Mouse (Mus musculus): ENCODE data around the gene Ercc2. TPM values are rescaled to one million over a fixed set of nuclear protein-coding genes. Genes with fewer than 3 reads are reported as not detected.

Ercc2 gene
- polyA plus RNA-seq, 1 experiment from 2014 or later = 23.3 TPM

DNA sequence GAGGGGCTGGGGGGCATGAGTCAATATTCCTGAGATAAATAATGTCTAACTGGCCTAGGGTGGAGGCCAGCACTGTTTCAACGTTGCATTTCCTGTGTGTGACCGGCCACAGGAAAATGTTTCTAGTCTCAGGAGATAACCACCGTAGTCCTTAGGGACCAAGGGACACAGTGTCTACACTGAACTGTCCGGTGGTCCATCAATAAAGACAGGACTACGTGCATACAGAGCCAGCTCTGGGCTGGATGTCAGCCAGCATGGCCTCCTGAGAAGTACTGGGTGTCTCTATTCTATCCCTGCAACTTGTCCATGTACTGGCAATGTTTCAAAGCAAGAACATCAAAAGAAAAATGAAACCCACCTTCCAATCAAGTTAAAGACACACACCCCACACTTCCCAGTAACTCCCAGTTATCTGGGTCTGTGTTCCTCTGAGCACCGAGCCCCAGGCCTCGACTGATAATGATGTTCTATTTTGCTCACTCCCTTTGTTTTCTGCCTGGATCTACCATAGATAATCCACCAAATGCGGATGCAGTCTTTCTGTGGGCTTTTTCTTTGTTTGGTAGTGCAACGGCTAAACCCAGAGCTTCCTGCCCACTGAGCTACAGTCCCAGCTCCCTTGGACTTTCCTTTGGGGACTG, 59.8 kb downstream of the Ercc2 start:
- H3K9ac ChIP-seq = no peak overlapping the region
- no peak for ATAC-seq (ENCODE audit: low FRiP score)
- H3K27me3 ChIP-seq = no peaks in the 10 kb centered on the region
- H3K4me2 ChIP-seq = no peak overlapping the region
- no peaks in the 10 kb centered on the region for H3K9me3 ChIP-seq
- H3K36me3 ChIP-seq (replicated peaks) = peaks cover 80% of the 10 kb centered on the region
- H3K4me1 ChIP-seq = no peaks in the 10 kb centered on the region
- no peak overlapping the region for H3K27ac ChIP-seq
- WGBS = 88% methylated on average over 9 of the region's 9 CpGs
- no peak overlapping the region for H3K4me3 ChIP-seq (replicated peaks)

DNA sequence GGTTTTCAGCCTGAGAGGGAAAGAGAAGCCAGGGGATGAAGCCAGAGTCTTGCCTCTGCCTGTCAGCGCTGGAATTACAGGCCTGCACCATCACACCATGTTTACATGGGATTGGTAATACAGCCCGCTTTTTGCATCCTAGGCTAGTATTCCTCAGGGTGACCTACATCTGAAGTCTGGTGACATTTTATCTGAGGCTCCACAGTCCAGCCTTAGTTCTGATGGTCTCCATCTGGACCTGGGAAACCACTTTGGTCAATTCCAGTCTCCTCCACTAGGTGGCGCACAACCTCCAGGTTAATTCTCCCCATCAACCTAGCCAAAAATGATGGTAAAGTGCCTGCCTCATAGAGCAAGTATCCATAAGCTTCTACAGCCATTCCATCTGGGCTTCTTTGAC, 61.5 kb downstream of the Ercc2 start:
- Histone ChIP-seq H3K9me3 (no peaks in the 10 kb centered on the region), H3K27ac (no peak overlapping the region), H3K27me3 (no peaks in the 10 kb centered on the region), H3K4me3 (replicated peaks) (no peak overlapping the region), H3K4me1 (no peaks in the 10 kb centered on the region), H3K9ac (no peak overlapping the region), H3K4me2 (no peak overlapping the region), H3K36me3 (replicated peaks) (peaks cover 86% of the 10 kb centered on the region)
- no peak for ATAC-seq (ENCODE audit: low FRiP score)
- 43% methylated on average over 3 of the region's 3 CpGs for WGBS

DNA sequence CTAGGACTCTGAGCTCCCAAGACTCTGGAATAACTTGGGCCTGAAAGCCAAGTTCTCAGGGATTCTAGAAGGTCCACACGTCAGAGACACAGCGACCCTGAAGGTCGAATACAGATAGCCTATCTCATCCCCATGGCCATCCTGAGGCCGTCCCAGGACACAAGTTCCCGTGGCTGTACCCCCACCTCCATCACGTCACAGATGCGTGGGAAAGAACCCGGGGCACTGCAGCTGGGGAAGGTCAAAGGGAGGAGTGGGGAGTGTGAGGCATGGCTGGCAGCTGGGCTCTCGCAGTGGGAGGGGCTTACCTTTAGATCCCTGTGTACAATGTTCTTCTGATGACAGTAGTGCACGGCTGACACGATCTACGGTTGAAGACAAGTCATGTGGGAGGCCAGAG, 63.0 kb downstream of the Ercc2 start:
- H3K27ac ChIP-seq = no peak overlapping the region
- H3K4me1 ChIP-seq = no peaks in the 10 kb centered on the region
- H3K9ac ChIP-seq = no peak overlapping the region
- 87% methylated on average over 12 of the region's 12 CpGs for WGBS
- H3K36me3 ChIP-seq (replicated peaks) = peaks cover 90% of the 10 kb centered on the region
- no peak overlapping the region for H3K4me3 ChIP-seq (replicated peaks)
- H3K9me3 ChIP-seq = no peaks in the 10 kb centered on the region
- H3K4me2 ChIP-seq = no peak overlapping the region
- no peaks in the 10 kb centered on the region for H3K27me3 ChIP-seq
- ATAC-seq (ENCODE audit: low FRiP score) = no peak

MicroRNAs within 50 kb of the gene (microRNA counts, 519-probe panel; counts per million panel counts)
- microRNA mmu-miR-343 = not detected

Small RNAs within 50 kb of the gene (microRNA-seq; reads per million reads assigned to microRNA genes)
- not detected for gene Mir343

Other genes starting within 250 kb of the Ercc2 start
- gene Qpctl, start 232.7 kb upstream of the Ercc2 start, polyA plus RNA-seq (2016; fragmentation: Nextera tagmentation; extraction: Ambion mirVana) = 14.4 and 14.7 TPM in 2 replicates
- 148 and 153 TPM in 2 replicates for gene Snrpd2, start 232.3 kb upstream of the Ercc2 start, polyA plus RNA-seq (2016; fragmentation: Nextera tagmentation; extraction: Ambion mirVana)
- 1.1 and 1.3 TPM in 2 replicates for gene Gipr, start 215.9 kb upstream of the Ercc2 start, polyA plus RNA-seq (2016; fragmentation: Nextera tagmentation; extraction: Ambion mirVana)
- 5.8 and 6.5 TPM in 2 replicates for gene Eml2, start 205.6 kb upstream of the Ercc2 start, polyA plus RNA-seq (2016; fragmentation: Nextera tagmentation; extraction: Ambion mirVana)
- gene Gpr4, start 169.5 kb upstream of the Ercc2 start, polyA plus RNA-seq (2016; fragmentation: Nextera tagmentation; extraction: Ambion mirVana) = 1.6 and 1.7 TPM in 2 replicates
- 45.5 and 48.3 TPM in 2 replicates for gene Opa3, start 153.7 kb upstream of the Ercc2 start, polyA plus RNA-seq (2016; fragmentation: Nextera tagmentation; extraction: Ambion mirVana)
- gene Vasp, start 110.2 kb upstream of the Ercc2 start, polyA plus RNA-seq (2016; fragmentation: Nextera tagmentation; extraction: Ambion mirVana) = 42.4 and 43.0 TPM in 2 replicates
- 0.19 TPM in 1 of 2 replicates, not detected in the other for gene Ppm1n, start 101.9 kb upstream of the Ercc2 start, polyA plus RNA-seq (2016; fragmentation: Nextera tagmentation; extraction: Ambion mirVana)
- gene Rtn2, start 99.4 kb upstream of the Ercc2 start, polyA plus RNA-seq (2016; fragmentation: Nextera tagmentation; extraction: Ambion mirVana) = 70.3 and 74.1 TPM in 2 replicates
- 0.24 TPM in 1 of 2 replicates, not detected in the other for gene Fosb, start 72.0 kb upstream of the Ercc2 start, polyA plus RNA-seq (2016; fragmentation: Nextera tagmentation; extraction: Ambion mirVana)
- 89.7 and 100 TPM in 2 replicates for gene Ercc1, start 37.2 kb upstream of the Ercc2 start, polyA plus RNA-seq (2016; fragmentation: Nextera tagmentation; extraction: Ambion mirVana)
- gene Cd3eap, start 22.5 kb upstream of the Ercc2 start, polyA plus RNA-seq (2016; fragmentation: Nextera tagmentation; extraction: Ambion mirVana) = 24.7 and 24.8 TPM in 2 replicates
- 4.8 and 5.3 TPM in 2 replicates for gene Ppp1r13l, start 22.3 kb upstream of the Ercc2 start, polyA plus RNA-seq (2016; fragmentation: Nextera tagmentation; extraction: Ambion mirVana)
- gene Klc3, start 22.1 kb downstream of the Ercc2 start, polyA plus RNA-seq (2016; fragmentation: Nextera tagmentation; extraction: Ambion mirVana) = 2.8 and 5.4 TPM in 2 replicates
- not detected in 2 replicates for gene Ckm, start 22.8 kb downstream of the Ercc2 start, polyA plus RNA-seq (2016; fragmentation: Nextera tagmentation; extraction: Ambion mirVana)
- 14.0 and 14.3 TPM in 2 replicates for gene Mark4, start 76.8 kb downstream of the Ercc2 start, polyA plus RNA-seq (2016; fragmentation: Nextera tagmentation; extraction: Ambion mirVana)
- 0.51 and 0.69 TPM in 2 replicates for gene Exoc3l2, start 81.3 kb downstream of the Ercc2 start, polyA plus RNA-seq (2016; fragmentation: Nextera tagmentation; extraction: Ambion mirVana)
- 3.5 and 3.9 TPM in 2 replicates for gene Bloc1s3, start 126.4 kb downstream of the Ercc2 start, polyA plus RNA-seq (2016; fragmentation: Nextera tagmentation; extraction: Ambion mirVana)
- gene Trappc6a, start 126.4 kb downstream of the Ercc2 start, polyA plus RNA-seq (2016; fragmentation: Nextera tagmentation; extraction: Ambion mirVana) = 43.6 and 47.5 TPM in 2 replicates
- 0.17 TPM in 1 of 2 replicates, not detected in the other for gene Nkpd1, start 135.8 kb downstream of the Ercc2 start, polyA plus RNA-seq (2016; fragmentation: Nextera tagmentation; extraction: Ambion mirVana)
- 34.9 and 35.4 TPM in 2 replicates for gene Ppp1r37, start 181.1 kb downstream of the Ercc2 start, polyA plus RNA-seq (2016; fragmentation: Nextera tagmentation; extraction: Ambion mirVana)
- 0.18 and 0.34 TPM in 2 replicates for gene Zfp296, start 195.3 kb downstream of the Ercc2 start, polyA plus RNA-seq (2016; fragmentation: Nextera tagmentation; extraction: Ambion mirVana)
- 120 and 125 TPM in 2 replicates for gene Gemin7, start 195.6 kb downstream of the Ercc2 start, polyA plus RNA-seq (2016; fragmentation: Nextera tagmentation; extraction: Ambion mirVana)
- gene Clasrp, start 222.5 kb downstream of the Ercc2 start, polyA plus RNA-seq (2016; fragmentation: Nextera tagmentation; extraction: Ambion mirVana) = 66.3 and 67.6 TPM in 2 replicates
- 3.3 and 3.6 TPM in 2 replicates for gene Relb, start 247.4 kb downstream of the Ercc2 start, polyA plus RNA-seq (2016; fragmentation: Nextera tagmentation; extraction: Ambion mirVana)